Mouse (Mus musculus): ENCODE measurements around the gene Uap1l1. TPM values are rescaled to one million over a fixed set of nuclear protein-coding genes. Genes with fewer than 3 reads are reported as not detected.
"Not testable (repeated sequence)": the region's sequence is repeated elsewhere in the genome, so short reads cannot be mapped to it uniquely, and the experiment has no call there.

Gene Uap1l1
- 10 to 100 TPM; 15.8 to 24.9 TPM for total RNA-seq (2021)
- long read RNA-seq, experiment 1, transcript Uap1l1-201 (9 exons, 3,349 nt): major isoform, 21 of 29 reads
- long read RNA-seq, experiment 1, partial matches to known transcripts: 1 of 29 reads
- long read RNA-seq, experiment 1, other reads (novel, unspliced or antisense): 7 of 29 reads
- long read RNA-seq, experiment 2, transcript Uap1l1-201 (9 exons, 3,349 nt): major isoform, 6 of 16 reads
- long read RNA-seq, experiment 2, partial matches to known transcripts: 1 of 16 reads
- long read RNA-seq, experiment 2, other reads (novel, unspliced or antisense): 9 of 16 reads

DNA sequence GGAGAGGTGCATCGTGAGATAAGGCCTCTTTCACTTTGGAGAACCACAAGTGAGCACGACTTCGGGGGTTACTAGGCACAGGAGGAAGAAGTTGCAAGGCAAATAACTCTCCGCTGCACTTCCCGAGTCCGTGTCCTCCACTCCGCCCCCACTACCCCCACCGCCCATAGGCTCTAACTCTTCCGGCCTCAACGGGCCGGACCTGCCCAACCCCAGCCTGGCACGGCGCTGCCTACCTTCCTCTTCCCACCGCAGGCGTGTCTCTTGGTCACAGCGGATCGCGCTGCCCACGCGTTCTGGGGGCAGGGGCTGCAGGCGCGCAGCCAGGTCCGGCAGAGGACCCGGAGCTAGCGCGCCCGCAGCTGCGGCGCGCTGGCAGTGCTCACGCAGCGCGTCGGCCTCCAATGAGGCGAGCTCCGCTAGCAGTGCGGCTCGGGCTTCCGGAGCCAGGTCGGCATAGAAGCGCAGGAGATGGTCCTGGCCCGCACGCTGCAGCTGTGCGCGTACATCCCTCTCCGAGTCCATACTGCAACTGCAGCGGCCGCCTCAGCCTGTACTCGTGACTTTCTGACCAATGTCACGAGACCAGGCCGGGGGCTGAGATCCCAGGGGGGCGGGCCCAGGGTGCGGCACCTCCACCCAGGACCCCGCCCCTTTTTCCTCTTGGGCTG is at the start of gene Uap1l1:
Gene Uap1l1, minus strand, starts transcription at position 592 of the 671 bp plus-strand sequence.
- H3K27ac ChIP-seq: peak within 1 kb of the TSS; percentile 87

DNA sequence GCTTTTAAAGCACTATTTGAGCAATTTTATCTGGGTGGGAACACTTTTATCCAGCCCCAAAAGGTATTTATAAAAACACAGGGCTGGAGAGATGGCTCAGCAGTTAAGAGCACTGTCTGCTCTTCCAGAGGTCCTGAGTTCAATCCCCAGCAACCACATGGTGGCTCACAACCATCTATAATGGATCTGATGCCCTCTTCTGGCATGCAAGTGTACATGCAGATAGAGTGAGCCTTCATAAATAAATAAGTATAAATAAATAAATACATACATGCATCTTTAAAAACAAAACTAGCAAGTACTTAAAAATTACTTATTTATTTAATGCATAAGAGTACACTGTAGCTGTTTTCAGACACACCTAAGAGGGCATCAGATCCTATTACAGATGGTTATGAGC is 48.0 kb upstream of the Uap1l1 start:
- H3K27ac ChIP-seq; intact Hi-C loops (cut with DNase I); DNase-seq (ENCODE audit: extremely low spot score in 1 of 2, low spot score in 2 of 2); H3K4me3 ChIP-seq: not testable (repeated sequence)
- TF ChIP-seq CTCF (IDR thresholded peaks at IDR 0.05): peak; percentile 45

More for the DNA sequence above, at the start of gene Uap1l1:
- no peak for TF ChIP-seq CTCF (IDR thresholded peaks at IDR 0.05)
- peak within 1 kb of the TSS; percentile 80 for H3K4me3 ChIP-seq
- DNase-seq (ENCODE audit: extremely low spot score in 1 of 2, low spot score in 2 of 2): peak; percentile 57 to 70
- intact Hi-C loops (cut with DNase I): no loop called here

DNA sequence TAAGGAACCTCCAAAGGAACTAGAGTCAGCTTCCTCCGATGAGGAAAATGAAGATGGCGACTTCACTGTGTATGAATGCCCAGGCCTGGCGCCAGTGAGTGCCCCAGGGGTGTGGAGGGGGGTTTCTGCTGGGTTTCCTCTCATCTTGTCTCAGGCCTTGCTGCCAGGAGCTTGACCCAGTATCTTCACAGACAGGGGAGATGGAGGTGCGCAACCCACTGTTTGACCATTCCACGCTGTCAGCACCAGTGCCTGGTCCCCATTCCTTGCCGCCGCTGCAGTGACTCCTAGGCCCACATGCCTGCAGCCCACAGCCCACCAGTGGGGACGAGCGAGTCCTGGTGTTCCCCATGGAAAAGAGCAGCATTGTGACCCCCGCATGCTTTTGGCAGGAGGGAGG is 43.4 kb upstream of the Uap1l1 start:
- no peak for DNase-seq (ENCODE audit: extremely low spot score in 1 of 2, low spot score in 2 of 2)
- no peak overlapping the region for H3K4me3 ChIP-seq
- TF ChIP-seq CTCF (IDR thresholded peaks at IDR 0.05): no peak
- no peak overlapping the region for H3K27ac ChIP-seq
- intact Hi-C loops (cut with DNase I): no loop called here

DNA sequence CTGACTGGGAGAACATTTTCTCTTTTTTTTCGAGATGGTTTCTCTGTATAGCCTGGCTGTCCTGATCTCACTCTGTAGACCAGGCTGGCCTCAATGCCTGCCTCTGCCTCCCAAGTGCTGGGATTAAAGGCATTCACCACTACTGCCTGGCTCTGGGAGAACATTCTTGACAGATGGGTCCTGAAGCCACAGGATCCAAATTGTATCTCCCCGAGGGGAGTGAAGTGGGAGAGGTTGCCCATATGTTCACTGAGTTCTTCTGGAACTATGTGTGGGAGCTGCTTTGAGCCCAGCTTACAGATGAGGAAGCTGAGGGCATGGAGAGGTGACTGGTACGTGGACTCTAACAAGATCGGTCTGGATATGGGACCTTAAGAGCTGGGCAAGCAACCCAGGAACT is 38.5 kb upstream of the Uap1l1 start:
- no peak for DNase-seq (ENCODE audit: extremely low spot score in 1 of 2, low spot score in 2 of 2)
- peak overlapping the region; percentile 80 for H3K4me3 ChIP-seq
- TF ChIP-seq CTCF (IDR thresholded peaks at IDR 0.05): no peak
- peak overlapping the region; percentile 57 for H3K27ac ChIP-seq
- intact Hi-C loops (cut with DNase I): loop anchor here (1.0 to 2.0 kb wide), 3 partner anchors 31 to 86 kb away; partner anchors contain the start of genes Man1b1 and Sapcd2

DNA sequence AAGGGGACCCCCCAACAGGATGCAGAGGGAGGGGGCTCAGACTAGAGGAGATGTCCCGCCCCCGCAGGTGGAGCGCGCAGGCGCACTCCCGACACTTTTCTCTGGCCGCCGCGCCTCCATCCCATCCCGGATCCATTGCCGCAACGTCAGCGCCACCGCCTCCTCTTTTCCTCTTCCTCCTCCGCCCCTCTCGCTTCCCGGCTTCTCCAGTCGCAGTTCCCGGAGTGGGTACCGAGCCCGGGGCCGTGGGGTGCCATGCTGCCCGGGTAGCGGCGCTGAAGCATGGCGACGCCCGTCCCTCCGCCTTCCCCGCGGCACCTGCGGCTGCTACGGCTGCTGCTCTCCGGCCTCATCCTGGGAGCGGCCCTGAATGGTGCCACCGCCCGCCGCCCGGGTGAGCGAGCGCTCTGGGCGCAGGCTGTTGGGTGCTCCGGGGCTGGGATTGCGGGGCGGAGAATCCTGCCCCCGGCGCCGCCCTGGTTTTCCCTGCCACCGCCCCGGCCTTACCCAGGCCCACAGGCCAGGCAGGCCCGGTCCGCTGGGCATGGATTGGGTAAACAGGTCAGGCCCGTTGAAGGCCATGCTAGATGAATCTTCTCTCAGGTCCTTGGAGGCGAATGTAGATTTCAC is 37.6 kb upstream of the Uap1l1 start:
- intact Hi-C loops (cut with DNase I): loop anchor here (1.0 to 2.0 kb wide), 3 partner anchors 30 to 85 kb away; partner anchors contain the start of genes Man1b1 and Sapcd2
- TF ChIP-seq CTCF (IDR thresholded peaks at IDR 0.05): no peak

DNA sequence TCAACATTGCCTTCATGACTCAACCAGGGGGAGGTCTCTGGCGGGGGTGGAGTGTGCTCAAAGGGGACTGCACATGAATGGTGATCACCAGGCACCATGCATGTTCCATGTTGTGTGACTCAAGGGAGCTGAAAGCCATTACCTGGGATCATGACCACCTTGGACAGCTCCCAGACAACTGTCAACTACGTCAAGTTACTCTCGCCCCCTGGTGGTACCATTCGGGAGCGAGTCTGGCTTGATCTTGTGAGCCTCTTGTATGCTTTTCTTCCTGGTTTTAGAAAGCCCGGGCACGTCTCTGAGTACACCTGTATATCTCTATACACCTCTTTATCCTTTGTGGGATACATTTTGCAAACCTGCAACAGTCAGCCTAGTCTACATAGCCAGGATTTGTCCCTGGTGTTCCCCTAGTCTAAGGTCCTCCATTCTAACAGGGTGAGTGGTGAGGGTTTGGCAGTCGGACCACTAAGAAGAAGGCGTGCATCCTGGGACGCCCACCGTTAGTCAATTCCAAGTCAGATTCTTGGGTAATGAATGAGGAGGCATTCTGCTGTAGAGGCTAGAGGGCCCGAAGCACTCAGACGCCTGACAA is 37.0 kb upstream of the Uap1l1 start:
- Histone ChIP-seq H3K4me3 (peak overlapping the region; percentile 80), H3K27ac (peak overlapping the region; percentile 97)
- peak; percentile 65 for TF ChIP-seq CTCF (IDR thresholded peaks at IDR 0.05)
- intact Hi-C loops (cut with DNase I): loop anchor here (2.0 kb wide), 2 partner anchors 30 to 70 kb away; partner anchors contain the start of genes Man1b1 and Sapcd2
- DNase-seq (ENCODE audit: extremely low spot score in 1 of 2, low spot score in 2 of 2): peak; percentile 55 to 63

More for the DNA sequence above, 37.6 kb upstream of the Uap1l1 start:
- peak; percentile 91 to 93 for DNase-seq (ENCODE audit: extremely low spot score in 1 of 2, low spot score in 2 of 2)
- peak overlapping the region; percentile 97 for H3K27ac ChIP-seq
- H3K4me3 ChIP-seq: peak overlapping the region; percentile 80

DNA sequence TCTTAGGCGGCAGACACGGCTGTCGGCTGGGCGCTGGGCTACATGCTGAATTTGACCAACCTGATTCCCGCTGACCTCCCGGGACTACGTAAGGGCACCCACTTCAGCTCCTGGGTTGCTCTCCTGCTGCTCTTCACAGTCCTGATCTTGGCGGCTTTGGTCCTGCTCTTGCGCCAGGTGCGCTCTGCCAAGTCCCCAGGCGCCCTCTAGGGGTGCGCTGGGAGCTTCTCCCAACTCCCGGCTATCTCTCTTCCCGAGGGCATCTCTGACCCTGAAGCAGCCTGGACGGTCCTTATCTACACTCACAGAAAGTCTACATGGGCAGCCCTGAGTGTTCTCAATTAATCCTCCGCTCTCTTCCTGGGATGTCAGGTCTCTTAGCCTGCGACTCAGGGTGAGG is 35.3 kb upstream of the Uap1l1 start:
- DNase-seq (ENCODE audit: extremely low spot score in 1 of 2, low spot score in 2 of 2): peak; percentile 59 to 65
- H3K27ac ChIP-seq: no peak overlapping the region

DNA sequence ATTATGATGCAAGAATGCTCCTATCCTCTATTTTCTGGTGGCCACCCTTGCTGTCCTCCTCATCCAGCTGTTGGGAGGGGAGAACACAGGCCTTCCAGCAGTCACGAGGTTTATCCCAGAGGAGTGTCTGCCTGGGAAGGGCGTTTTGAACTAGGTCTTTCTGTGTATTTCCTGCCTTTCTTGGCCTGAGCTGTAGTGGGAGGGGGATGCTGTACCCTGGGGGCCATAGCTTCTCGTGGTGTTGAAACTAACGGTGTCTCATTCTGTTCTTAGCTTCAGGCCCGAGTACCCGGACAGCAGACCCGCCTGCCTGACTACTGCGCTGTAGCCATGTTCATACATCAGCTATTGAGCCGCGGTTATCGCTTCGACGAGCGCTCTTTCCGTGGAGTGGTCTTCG is 34.8 kb upstream of the Uap1l1 start:
- no peak for DNase-seq (ENCODE audit: extremely low spot score in 1 of 2, low spot score in 2 of 2)
- peak overlapping the region; percentile 39 for H3K4me3 ChIP-seq
- no peak for TF ChIP-seq CTCF (IDR thresholded peaks at IDR 0.05)
- intact Hi-C loops (cut with DNase I): no loop called here
- no peak overlapping the region for H3K27ac ChIP-seq

More for the DNA sequence above, 35.3 kb upstream of the Uap1l1 start:
- peak; percentile 83 for TF ChIP-seq CTCF (IDR thresholded peaks at IDR 0.05)
- intact Hi-C loops (cut with DNase I): no loop called here
- H3K4me3 ChIP-seq: peak overlapping the region; percentile 39

DNA sequence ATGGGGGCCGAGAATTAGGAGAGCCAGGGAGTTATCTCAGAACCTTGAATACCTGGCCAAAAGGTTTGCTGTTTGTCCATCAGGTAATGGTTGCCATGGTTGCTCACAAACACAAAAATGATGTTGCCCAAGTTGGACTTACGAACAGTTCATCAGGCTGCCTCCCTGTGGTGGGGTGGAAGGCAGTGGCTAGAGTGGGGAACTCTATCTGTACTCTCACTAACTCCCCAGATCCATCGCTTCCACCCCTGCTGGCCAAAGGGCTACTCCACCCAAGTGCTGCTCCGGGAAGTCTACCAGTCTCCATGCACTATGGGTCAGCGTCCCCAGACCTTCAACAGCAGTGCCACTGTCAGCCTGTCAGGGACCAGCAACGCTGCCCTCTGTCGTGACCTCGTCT is 33.6 kb upstream of the Uap1l1 start, which contains the start of gene Npdc1:
Gene Npdc1, plus strand, starts transcription at position 301 of the 400 bp plus-strand sequence.
- Histone ChIP-seq H3K27ac (no peak within 1 kb of the TSS), H3K4me3 (no peak within 1 kb of the TSS)
- no peak for TF ChIP-seq CTCF (IDR thresholded peaks at IDR 0.05)
- intact Hi-C loops (cut with DNase I): no loop called here
- DNase-seq (ENCODE audit: extremely low spot score in 1 of 2, low spot score in 2 of 2): no peak

DNA sequence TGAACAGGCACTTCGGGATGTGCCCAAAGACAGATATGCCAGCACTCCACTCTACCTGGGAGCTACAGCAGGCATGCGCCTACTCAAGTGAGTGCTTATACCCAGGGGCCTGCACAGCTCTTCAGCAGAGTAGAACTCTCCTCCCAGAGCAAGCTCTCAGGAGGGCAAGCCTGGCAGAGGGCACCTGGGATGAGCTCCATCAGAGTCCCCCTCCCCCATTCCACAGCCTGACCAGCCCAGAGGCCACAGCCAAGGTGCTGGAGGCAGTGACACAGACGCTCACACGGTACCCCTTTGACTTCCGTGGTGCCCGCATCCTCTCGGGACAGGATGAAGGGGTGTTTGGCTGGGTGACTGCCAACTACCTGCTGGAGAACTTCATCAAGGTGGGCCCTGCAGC is 32.6 kb upstream of the Uap1l1 start:
- no peak overlapping the region for H3K27ac ChIP-seq
- intact Hi-C loops (cut with DNase I): no loop called here
- H3K4me3 ChIP-seq: no peak overlapping the region
- no peak for DNase-seq (ENCODE audit: extremely low spot score in 1 of 2, low spot score in 2 of 2)
- no peak for TF ChIP-seq CTCF (IDR thresholded peaks at IDR 0.05)

DNA sequence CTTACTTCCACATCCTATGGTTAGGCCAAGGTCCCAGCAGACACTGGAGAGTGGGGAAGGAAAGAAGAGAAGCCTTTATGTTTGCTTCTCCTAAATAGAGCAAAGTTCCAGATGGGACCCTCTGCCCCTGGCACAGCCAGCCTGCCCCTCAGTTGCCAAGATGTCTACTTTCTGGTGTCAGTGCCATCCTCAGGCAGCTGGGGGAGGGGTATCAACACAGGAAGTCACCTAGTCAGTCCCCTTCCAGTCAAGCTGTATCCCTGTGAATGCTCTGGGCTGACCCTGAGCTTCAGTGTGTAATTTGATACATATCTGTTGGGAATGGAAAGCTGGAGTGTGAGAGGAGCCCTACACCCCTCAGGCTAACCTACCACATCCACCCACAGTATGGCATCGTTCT is 31.5 kb upstream of the Uap1l1 start:
- Histone ChIP-seq H3K27ac (peak overlapping the region; percentile 72; the same call in 1 of the 2 replicates), H3K4me3 (no peak overlapping the region)
- TF ChIP-seq CTCF (IDR thresholded peaks at IDR 0.05): no peak
- intact Hi-C loops (cut with DNase I): no loop called here
- DNase-seq (ENCODE audit: extremely low spot score in 1 of 2, low spot score in 2 of 2): no peak

Measured in left cerebral cortex, adult 2 months (tissue).